ENCODE assay signal across 8 mouse cellular contexts in genomic region chr7:45897258-45897757, GRCm38 (mm10). TPM values are rescaled to one million over a fixed set of nuclear protein-coding genes. Genes with fewer than 3 reads are reported as not detected.
DNase-seq lines count a peak whose midpoint lies in the region; ATAC-seq and TF ChIP-seq lines count a peak whose summit lies in the region.

No protein-coding gene starts in this region.

- no peak for TF ChIP-seq CTCF in left cerebral cortex, adult 2 months (IDR thresholded peaks at IDR 0.05)

- H3K4me1 ChIP-seq in forebrain, embryonic 14.5 days (ENCODE audit: control insufficient read depth, insufficient read depth, low read length) = peaks cover 9% of the 10 kb centered on the region
- peaks cover 8% of the 10 kb centered on the region for H3K4me1 ChIP-seq in hindbrain, embryonic 16.5 days (ENCODE audit: control insufficient read depth, insufficient read depth, low read depth, low read length)

- H3K27ac ChIP-seq in forebrain, embryonic 14.5 days (ENCODE audit: low read depth, low read length) = peak overlapping the region; percentile 30; the same call in 1 of the 2 replicates
- H3K27ac ChIP-seq in hindbrain, embryonic 16.5 days (ENCODE audit: low read depth, low read length) = peak overlapping the region; percentile 63
- peak overlapping the region; percentile 94 for H3K27ac ChIP-seq in left cerebral cortex, adult 2 months

- peak; percentile 89 for DNase-seq in ES-CJ7 (ENCODE audit: low read depth, low spot score)
- DNase-seq in adrenal gland, postnatal 36 days = peak; percentile 61 to 72
- DNase-seq in forebrain, embryonic 14.5 days (ENCODE audit: low spot score) = peak; percentile 29
- DNase-seq in left cerebral cortex, adult 2 months (ENCODE audit: extremely low spot score in 1 of 2, low spot score in 2 of 2) = peak; percentile 53 to 55
- DNase-seq in lung, postnatal 4 days = peak; percentile 65 to 74
- peak; percentile 59 for DNase-seq in right cerebral cortex, postnatal 25 days
- DNase-seq in retina, embryonic 14.5 days (ENCODE audit: low spot score) = no peak

- H3K9me3 ChIP-seq in forebrain, embryonic 14.5 days (replicated peaks; ENCODE audit: control insufficient read depth, low read length) = no peaks in the 10 kb centered on the region
- H3K9me3 ChIP-seq in hindbrain, embryonic 16.5 days (ENCODE audit: control insufficient read depth, low read length) = no peaks in the 10 kb centered on the region

- H3K27me3 ChIP-seq in forebrain, embryonic 14.5 days (replicated peaks; ENCODE audit: control insufficient read depth, insufficient read depth, low read length) = no peaks in the 10 kb centered on the region
- no peaks in the 10 kb centered on the region for H3K27me3 ChIP-seq in hindbrain, embryonic 16.5 days (replicated peaks; ENCODE audit: control insufficient read depth, insufficient read depth, low read length)

- H3K9ac ChIP-seq in forebrain, embryonic 14.5 days (ENCODE audit: low read length) = peak overlapping the region; percentile 68
- H3K9ac ChIP-seq in hindbrain, embryonic 16.5 days (ENCODE audit: low read depth, low read length) = peak overlapping the region; percentile 65

- under 1% methylated on average over 19 of the region's 19 CpGs for WGBS in forebrain, embryonic 14.5 days
- 2% methylated on average over 19 of the region's 19 CpGs for WGBS in hindbrain, embryonic 16.5 days

- H3K4me3 ChIP-seq in forebrain, embryonic 14.5 days (ENCODE audit: low read depth, low read length) = peak overlapping the region; percentile 47
- peak overlapping the region; percentile 48 for H3K4me3 ChIP-seq in hindbrain, embryonic 16.5 days (ENCODE audit: low read length)
- peak overlapping the region; percentile 69 for H3K4me3 ChIP-seq in left cerebral cortex, adult 2 months

- H3K4me2 ChIP-seq in forebrain, embryonic 14.5 days (ENCODE audit: low read length) = peak overlapping the region; percentile 91
- peak overlapping the region; percentile 59 for H3K4me2 ChIP-seq in hindbrain, embryonic 16.5 days (ENCODE audit: low read length)

- H3K36me3 ChIP-seq in forebrain, embryonic 14.5 days (ENCODE audit: control insufficient read depth, insufficient read depth, low read length) = no peaks in the 10 kb centered on the region
- no peaks in the 10 kb centered on the region for H3K36me3 ChIP-seq in hindbrain, embryonic 16.5 days (ENCODE audit: control insufficient read depth, insufficient read depth, low read length)

- peak; percentile 30 for ATAC-seq in forebrain, embryonic 14.5 days
- ATAC-seq in hindbrain, embryonic 16.5 days = peak; percentile 70

- intact Hi-C loops in left cerebral cortex, adult 2 months (cut with DNase I) = loop anchor here (2.0 kb wide), 1 partner anchor 25 kb away; no protein-coding TSS in a partner anchor

RNA-seq across cellular contexts. Expression of gene Tmem143, which starts 0.6 kb away (rescaled TPM):
- 10 to 100 TPM; 55.1 to 66.5 TPM for total RNA-seq in adrenal gland, postnatal 36 days (2021)
- polyA plus RNA-seq in forebrain, embryonic 14.5 days (2014; fragmentation: Nextera tagmentation; extraction: Ambion mirVana) = 5.1 and 6.2 TPM in 2 replicates
- 6.5 and 8.2 TPM in 2 replicates for polyA plus RNA-seq in hindbrain, embryonic 16.5 days (2015; fragmentation: Nextera tagmentation; extraction: Ambion mirVana)
- total RNA-seq in left cerebral cortex, adult 2 months (2021) = 10 to 100 TPM; 21.8 to 22.3 TPM

RNA-seq across cellular contexts. Expression of gene Syngr4, which starts 0.8 kb away (rescaled TPM):
- total RNA-seq in adrenal gland, postnatal 36 days (2021) = under 1 TPM in 1 of 2 experiments, not detected in 1; 0.36 TPM
- polyA plus RNA-seq in forebrain, embryonic 14.5 days (2014; fragmentation: Nextera tagmentation; extraction: Ambion mirVana) = 0.51 and 0.55 TPM in 2 replicates
- 0.22 TPM in 1 of 2 replicates, not detected in the other for polyA plus RNA-seq in hindbrain, embryonic 16.5 days (2015; fragmentation: Nextera tagmentation; extraction: Ambion mirVana)
- total RNA-seq in left cerebral cortex, adult 2 months (2021) = not detected

RNA-seq across cellular contexts. Expression of gene Grin2d, which starts 19.1 kb away (rescaled TPM):
- 1 to 10 TPM in 1 of 2 experiments, under 1 TPM in 1; 0.63 to 1.2 TPM for total RNA-seq in adrenal gland, postnatal 36 days (2021)
- polyA plus RNA-seq in forebrain, embryonic 14.5 days (2014; fragmentation: Nextera tagmentation; extraction: Ambion mirVana) = 0.52 and 0.77 TPM in 2 replicates
- 3.3 and 3.4 TPM in 2 replicates for polyA plus RNA-seq in hindbrain, embryonic 16.5 days (2015; fragmentation: Nextera tagmentation; extraction: Ambion mirVana)
- 10 to 100 TPM; 13.4 to 14.7 TPM for total RNA-seq in left cerebral cortex, adult 2 months (2021)

RNA-seq across cellular contexts. Expression of gene Emp3, which starts 23.9 kb away (rescaled TPM):
- 100 to 1,000 TPM; 264 to 580 TPM for total RNA-seq in adrenal gland, postnatal 36 days (2021)
- polyA plus RNA-seq in forebrain, embryonic 14.5 days (2014; fragmentation: Nextera tagmentation; extraction: Ambion mirVana) = 27.9 and 32.8 TPM in 2 replicates
- polyA plus RNA-seq in hindbrain, embryonic 16.5 days (2015; fragmentation: Nextera tagmentation; extraction: Ambion mirVana) = 33.2 and 39.9 TPM in 2 replicates
- total RNA-seq in left cerebral cortex, adult 2 months (2021) = 1 to 10 TPM; 3.1 to 8.7 TPM

RNA-seq across cellular contexts. Expression of gene Kdelr1, which starts 24.7 kb away (rescaled TPM):
- total RNA-seq in adrenal gland, postnatal 36 days (2021) = 100 to 1,000 TPM; 137 to 140 TPM
- 104 and 111 TPM in 2 replicates for polyA plus RNA-seq in forebrain, embryonic 14.5 days (2014; fragmentation: Nextera tagmentation; extraction: Ambion mirVana)
- 54.5 and 55.7 TPM in 2 replicates for polyA plus RNA-seq in hindbrain, embryonic 16.5 days (2015; fragmentation: Nextera tagmentation; extraction: Ambion mirVana)
- 10 to 100 TPM; 67.4 to 75.4 TPM for total RNA-seq in left cerebral cortex, adult 2 months (2021)

Comparison
In these comparisons a context has a peak if more than half of its experiments do, and no peak if none do; other contexts are left out.
1. H3K27ac ChIP-seq: peak in every context shown above with its lines; median percentile 94 in left cerebral cortex, adult 2 months; 63 in hindbrain, embryonic 16.5 days; 30 in forebrain, embryonic 14.5 days.
2. RNA of gene Grin2d, which starts 19.1 kb away (total RNA-seq): 13.4 to 14.7 TPM in left cerebral cortex, adult 2 months; 0.63 to 1.2 TPM in adrenal gland, postnatal 36 days; every median in the first group is over 4 times any median in the second.
3. Peak in every context shown above with its lines, with median percentiles within 50 percentile points of each other: H3K4me3 ChIP-seq.